Mouse (Mus musculus) activated CD4-positive, CD25-positive, alpha-beta regulatory T cell, adult 4 months (primary cell): ENCODE results near the gene Slc9a1. TPM values are rescaled to one million over a fixed set of nuclear protein-coding genes. Genes with fewer than 3 reads are reported as not detected.
A peak's percentile ranks its signal among the peaks of the same experiment; 100 is the strongest.

Source experiments
- ATAC-seq: one replicate; pipeline ENCODE4 v1.8.0; 2017
- polyA plus RNA-seq, 2 experiments: library from polyadenylated mRNA; unstranded; fragments of 100-300 nt; shearing (Covaris generic); gene quantifications; one replicate each; pipeline ENCODE4 v1.2.1; 2017

Slc9a1 gene
- polyA plus RNA-seq, 2 experiments from 2014 or later = 10.4 to 11.3 TPM

GRCm38 (mm10) chr4:133439460-133440376 is 70.2 kb downstream of the Slc9a1 start:
- ATAC-seq = no peak

GRCm38 (mm10) chr4:133440377-133440795 is 70.9 kb downstream of the Slc9a1 start:
- no peak for ATAC-seq

DNA sequence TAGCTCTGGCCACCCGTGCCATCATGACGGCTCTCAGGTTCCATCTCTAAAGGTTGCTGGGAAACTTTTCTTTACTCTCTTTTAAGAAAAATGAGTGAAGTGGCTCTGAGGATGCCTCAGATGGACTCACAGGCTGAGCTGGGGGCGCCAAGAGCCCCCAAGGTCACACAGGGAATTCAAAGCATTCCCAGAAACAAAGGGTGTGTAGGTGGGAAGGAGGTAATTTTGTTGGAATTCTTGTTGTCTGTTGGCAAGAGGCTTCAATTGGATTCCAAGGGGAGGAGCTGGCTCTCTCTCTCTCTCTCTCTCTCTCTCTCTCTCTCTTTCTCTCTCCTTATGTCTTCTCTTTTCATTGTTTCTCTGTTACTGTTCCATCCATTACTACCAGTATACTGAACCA is 72.7 kb downstream of the Slc9a1 start:
- ATAC-seq = no peak

DNA sequence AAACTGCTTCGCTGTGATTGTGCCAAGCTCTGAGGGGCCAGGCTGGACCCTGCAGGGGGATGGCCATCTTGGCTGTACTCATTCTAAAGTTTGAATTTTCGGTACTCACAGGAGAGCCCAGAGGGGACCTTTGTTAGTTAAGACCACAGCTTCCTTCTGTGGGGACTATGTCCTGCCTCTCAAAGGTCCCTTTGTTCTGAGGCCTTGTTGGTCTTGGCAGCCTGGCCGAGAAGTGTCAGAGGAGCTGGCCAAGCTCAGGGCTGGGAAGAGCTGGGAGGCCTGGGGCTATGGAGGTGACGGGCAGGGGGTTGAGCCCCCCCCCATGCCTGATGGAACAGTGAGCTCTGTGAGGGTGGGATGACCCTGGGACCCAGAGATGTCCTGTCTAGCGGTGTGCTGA is 73.6 kb downstream of the Slc9a1 start:
- no peak for ATAC-seq

DNA sequence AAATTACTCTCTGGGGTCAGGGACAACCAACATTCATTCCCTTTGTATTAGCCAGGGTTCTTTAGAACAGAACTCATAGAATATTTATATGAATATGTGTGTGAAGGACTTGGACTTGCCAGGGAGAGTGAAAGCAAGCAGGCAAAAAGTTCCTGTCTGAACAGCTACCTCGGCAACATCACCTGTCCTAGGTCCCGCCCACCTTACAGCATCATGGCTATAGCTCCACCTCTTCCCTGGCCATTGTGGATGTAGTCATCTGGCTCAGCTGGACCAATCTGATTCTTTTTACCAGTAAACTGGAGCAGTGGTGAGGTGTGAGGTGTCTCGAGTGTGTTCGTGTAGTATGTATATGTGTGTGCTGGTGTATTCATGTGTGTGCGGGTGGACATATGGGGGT is 76.2 kb downstream of the Slc9a1 start:
- no peak for ATAC-seq

- no peak for ATAC-seq
Measured at GRCm38 (mm10) chr4:133447366-133447765, 77.9 kb downstream of the Slc9a1 start.

GRCm38 (mm10) chr4:133447967-133448366 is 78.5 kb downstream of the Slc9a1 start:
- ATAC-seq = no peak

GRCm38 (mm10) chr4:133448708-133449388 is 79.3 kb downstream of the Slc9a1 start:
- no peak for ATAC-seq

DNA sequence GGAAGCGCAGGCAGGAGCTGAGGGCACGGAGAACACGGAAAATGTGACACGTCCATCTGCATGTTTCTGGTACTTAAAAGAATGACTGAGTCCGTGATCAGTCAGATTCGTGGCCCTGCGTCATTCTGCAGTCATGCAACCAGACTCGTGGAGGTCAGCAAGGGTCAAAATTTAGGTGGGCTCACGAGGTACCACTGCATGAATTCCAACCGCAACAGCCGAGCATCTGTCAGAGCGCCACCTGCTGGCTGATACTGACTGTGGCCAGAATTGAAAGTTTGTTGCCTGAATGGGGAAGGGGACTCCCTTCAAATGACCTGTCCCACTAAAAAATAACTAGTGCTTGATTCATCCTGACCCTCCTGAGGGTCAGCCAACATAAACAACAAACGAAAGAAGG is 80.2 kb downstream of the Slc9a1 start:
- ATAC-seq = no peak

DNA sequence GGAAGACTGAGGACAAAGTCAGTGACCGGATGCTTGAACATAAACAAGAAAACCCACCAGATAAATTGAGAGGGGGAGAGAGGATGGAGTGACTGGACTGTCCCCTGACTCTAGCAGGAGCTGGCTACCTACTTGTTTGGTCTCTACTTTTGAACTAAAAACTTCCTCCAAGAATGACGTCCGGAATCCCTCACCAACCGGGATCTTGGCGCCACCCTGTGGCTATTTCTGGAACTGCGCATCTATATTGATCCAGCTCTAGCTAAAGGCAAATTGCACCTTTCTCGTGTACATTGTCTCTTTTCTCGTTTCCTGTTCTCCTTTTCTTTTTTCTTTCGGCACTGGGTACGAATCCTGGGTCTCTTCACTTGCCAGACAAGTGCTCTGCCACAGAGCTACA is 82.0 kb downstream of the Slc9a1 start:
- ATAC-seq = no peak

DNA sequence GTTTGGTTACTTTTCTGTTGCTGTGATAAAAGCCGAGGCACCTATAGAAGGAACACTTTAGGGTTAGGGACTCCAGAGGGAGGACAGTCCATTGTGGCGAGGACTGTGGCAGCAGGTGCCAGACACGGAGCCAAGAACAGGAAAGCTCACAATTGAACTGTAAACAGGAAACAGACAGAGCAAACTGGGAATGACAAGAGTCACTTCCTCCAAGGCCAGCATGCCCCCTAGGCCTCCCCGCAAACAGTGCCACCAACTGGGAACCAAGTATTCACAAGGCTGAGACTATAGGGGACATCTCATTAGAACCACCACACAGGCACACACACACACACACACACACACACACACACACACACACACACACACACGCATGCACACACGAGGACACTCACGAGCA is 82.9 kb downstream of the Slc9a1 start:
- ATAC-seq = no peak

DNA sequence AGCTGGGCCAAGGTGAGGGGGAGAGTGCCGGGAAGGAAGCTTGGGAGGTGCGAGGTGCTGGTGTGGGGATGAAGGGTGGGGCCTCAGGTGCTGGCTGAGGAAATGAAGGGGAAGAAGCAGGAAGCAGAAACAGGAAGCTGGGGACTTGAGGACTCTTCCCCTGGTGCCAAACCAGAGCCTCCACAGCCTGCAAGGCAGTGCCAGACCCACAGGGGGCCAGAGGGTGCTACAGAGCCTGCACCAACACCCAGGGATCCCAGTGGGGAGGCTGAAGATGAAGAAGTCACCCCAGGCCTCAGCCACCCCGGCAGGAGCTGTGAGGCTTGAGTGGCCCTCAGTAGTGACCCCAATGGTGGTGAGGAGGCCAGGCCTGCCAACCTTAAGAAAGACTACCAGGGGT is 88.5 kb downstream of the Slc9a1 start:
- no peak for ATAC-seq

DNA sequence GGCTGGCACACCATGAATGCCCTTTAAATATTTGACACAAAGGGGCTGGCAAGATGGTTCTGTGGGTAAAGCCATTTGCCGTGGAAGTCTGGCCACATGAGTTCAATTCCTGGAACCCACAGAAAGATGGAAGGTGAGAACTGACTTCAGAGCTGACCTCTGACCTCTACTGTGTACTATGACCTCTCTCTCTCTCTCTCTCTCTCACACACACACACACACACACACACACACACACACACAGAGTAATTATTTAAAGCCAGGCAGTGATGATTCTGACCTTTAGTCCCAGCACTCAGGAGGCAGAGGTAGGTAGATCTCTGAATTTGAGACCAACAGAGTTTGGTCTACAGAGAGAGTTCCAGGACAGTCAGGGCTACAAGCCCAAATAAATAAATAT is 90.5 kb downstream of the Slc9a1 start:
- no peak for ATAC-seq

GRCm38 (mm10) chr4:133460796-133461325 is 91.4 kb downstream of the Slc9a1 start:
- ATAC-seq = no peak

DNA sequence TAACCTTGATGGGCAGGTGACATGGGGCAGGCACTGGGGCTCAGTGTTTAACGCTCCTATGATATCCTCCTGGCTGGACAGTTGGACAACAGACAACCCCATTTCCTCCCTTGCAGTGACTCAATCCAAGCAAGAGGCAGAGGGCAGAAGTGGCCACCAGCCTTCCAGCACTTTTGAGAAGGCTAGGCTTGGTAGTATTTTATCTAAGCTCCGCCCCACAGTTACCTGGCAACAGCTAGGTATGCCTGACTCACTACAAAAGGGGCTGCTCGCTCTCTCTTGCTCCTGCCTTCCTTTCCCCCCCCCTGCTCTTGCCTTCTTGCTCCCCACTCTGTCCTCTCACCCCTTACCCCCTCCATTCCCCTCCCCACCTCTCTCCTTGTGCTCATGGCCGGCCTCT is 91.9 kb downstream of the Slc9a1 start:
- no peak for ATAC-seq

DNA sequence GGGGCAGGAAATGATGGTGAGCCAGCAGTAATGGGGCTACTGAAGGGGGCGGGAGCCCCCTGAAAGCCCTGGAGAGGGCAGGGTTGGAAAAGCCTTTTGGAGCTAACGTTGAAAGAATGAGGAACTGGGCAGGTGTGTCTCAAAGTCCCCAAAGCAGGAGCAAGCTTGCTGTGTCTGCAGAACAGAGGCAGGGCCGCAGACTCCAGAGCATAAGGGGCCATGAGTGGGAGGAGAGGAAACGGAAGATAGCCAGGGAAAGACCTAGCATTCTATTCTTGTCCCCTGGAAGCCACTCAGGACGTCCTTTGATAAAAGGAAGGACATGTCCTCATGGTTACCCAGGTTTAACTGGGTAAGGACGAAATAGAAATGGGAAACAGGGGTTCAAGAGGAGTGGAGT is 93.7 kb downstream of the Slc9a1 start:
- ATAC-seq = no peak

- ATAC-seq = peak; percentile 82
Measured at GRCm38 (mm10) chr4:133468080-133468479, 98.6 kb downstream of the Slc9a1 start.

DNA sequence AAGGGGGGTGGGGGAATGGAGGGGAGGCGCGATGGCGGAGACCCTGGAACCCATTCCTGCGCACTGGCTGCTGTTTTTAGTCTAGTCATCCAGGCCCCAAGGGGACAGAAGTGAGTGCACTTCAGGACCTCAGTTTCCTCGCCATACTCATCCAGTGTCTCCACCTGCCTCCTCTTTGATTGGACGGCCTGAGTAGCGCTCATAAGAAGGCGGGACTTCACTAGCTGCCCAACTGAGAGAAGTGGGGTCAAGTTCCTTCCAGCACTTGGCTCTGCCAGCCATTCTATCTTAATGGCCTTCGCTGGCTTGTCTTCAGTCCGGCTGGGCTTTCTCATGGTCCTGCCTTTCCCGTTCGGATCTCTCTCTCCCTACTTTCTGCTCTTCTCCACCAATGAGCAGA is 99.6 kb downstream of the Slc9a1 start:
- no peak for ATAC-seq

DNA sequence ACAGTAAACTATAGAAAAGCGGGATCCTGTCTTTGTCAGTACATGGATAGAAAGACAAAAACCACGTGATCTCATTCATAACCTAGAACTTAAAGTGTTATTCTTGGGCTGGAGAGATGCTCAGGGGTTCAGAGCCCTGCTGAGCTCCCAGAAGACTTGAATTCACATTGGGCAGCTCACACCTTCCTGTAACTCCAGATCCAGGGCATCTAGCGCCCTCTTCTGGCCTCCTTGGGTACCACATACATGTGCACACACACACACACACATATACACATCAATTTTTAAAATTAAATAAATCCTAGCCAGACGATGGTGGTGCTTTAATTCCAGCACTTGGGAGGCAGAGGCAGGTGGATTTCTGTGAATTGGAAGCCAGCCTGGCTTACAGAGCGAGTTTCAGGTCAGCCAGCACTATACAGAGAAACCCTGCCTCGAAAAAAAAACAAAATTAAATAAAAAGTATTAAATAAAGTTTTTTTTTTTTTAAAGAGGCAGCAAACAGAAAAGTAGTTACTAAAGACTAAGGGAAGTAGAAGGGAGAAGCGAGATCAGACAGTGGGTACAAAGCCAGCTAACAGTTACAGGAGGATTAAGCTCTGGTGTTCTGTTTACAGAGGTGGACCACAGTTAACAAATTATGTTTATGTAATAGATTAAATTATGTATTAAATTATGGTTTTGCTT is 101.8 kb downstream of the Slc9a1 start:
- ATAC-seq = no peak
